Mouse (Mus musculus) CH12.LX (cell line): ENCODE measurements around the gene Efhb.
A peak's percentile ranks its signal among the peaks of the same experiment; 100 is the strongest.

Experiments used
- CTCF ChIP-seq, 2 experiments: IDR thresholded peaks in 1 of 2; conservative IDR thresholded peaks in 1 of 2; 2 replicates each; pipeline ENCODE4 v1.5.1; 2011 to 2012; ENCODE audit warnings: low read depth in 2 of 2, low read length in 2 of 2, improper control_type of control experiment in 1 of 2, inconsistent platforms in 1 of 2, mild to moderate bottlenecking in 1 of 2, moderate library complexity in 1 of 2
- HCFC1 ChIP-seq: IDR thresholded peaks from 2 replicates; pipeline ENCODE4 v1.6.1; 2012; ENCODE audit warnings: low read depth, mild to moderate bottlenecking, inconsistent platforms, low read length, improper control_type of control experiment
- JUN ChIP-seq: IDR thresholded peaks from 2 replicates; pipeline ENCODE4 v1.6.1; 2011; ENCODE audit warnings: low read depth, mild to moderate bottlenecking, low read length, improper control_type of control experiment, moderate library complexity; ENCODE audit not compliant: insufficient read depth
- MAX ChIP-seq: IDR thresholded peaks from 2 replicates; pipeline ENCODE4 v1.6.1; 2011; ENCODE audit warnings: low read length, improper control_type of control experiment
- MYC ChIP-seq: IDR thresholded peaks from 2 replicates; pipeline ENCODE4 v1.6.1; 2011; ENCODE audit warnings: low read depth, mild to moderate bottlenecking, improper control_type of control experiment, low read length
- NELFE ChIP-seq: IDR thresholded peaks from 2 replicates; pipeline ENCODE4 v1.6.1; 2011; ENCODE audit warnings: low read depth, low read length, improper control_type of control experiment
- PAX5 ChIP-seq: IDR thresholded peaks from 2 replicates; pipeline ENCODE4 v1.6.1; 2012; ENCODE audit warnings: low read length, inconsistent platforms, mixed read lengths
- POLR2A ChIP-seq: IDR thresholded peaks from 2 replicates; pipeline ENCODE4 v1.6.1; 2011; ENCODE audit warnings: low read depth, mild to moderate bottlenecking, improper control_type of control experiment, low read length
- POLR2AphosphoS2 ChIP-seq: IDR thresholded peaks from 2 replicates; pipeline ENCODE4 v1.6.1; 2011; ENCODE audit warnings: low read depth, low read length, improper control_type of control experiment
- SIN3A ChIP-seq: IDR thresholded peaks from 2 replicates; pipeline ENCODE4 v1.6.1; 2012; ENCODE audit warnings: low read length, improper control_type of control experiment, inconsistent platforms
- SMC3 ChIP-seq: IDR thresholded peaks from 2 replicates; pipeline ENCODE4 v1.6.1; 2011; ENCODE audit warnings: low read depth, low read length, improper control_type of control experiment
- ZC3H11A ChIP-seq: IDR thresholded peaks from 2 replicates; pipeline ENCODE4 v1.6.1; 2012; ENCODE audit warnings: low read depth, mild to moderate bottlenecking, inconsistent platforms, low read length, improper control_type of control experiment
- ZMIZ1 ChIP-seq: IDR thresholded peaks from 2 replicates; pipeline ENCODE4 v1.6.1; 2012; ENCODE audit warnings: low read depth, mild to moderate bottlenecking, inconsistent platforms, low read length, improper control_type of control experiment

DNA sequence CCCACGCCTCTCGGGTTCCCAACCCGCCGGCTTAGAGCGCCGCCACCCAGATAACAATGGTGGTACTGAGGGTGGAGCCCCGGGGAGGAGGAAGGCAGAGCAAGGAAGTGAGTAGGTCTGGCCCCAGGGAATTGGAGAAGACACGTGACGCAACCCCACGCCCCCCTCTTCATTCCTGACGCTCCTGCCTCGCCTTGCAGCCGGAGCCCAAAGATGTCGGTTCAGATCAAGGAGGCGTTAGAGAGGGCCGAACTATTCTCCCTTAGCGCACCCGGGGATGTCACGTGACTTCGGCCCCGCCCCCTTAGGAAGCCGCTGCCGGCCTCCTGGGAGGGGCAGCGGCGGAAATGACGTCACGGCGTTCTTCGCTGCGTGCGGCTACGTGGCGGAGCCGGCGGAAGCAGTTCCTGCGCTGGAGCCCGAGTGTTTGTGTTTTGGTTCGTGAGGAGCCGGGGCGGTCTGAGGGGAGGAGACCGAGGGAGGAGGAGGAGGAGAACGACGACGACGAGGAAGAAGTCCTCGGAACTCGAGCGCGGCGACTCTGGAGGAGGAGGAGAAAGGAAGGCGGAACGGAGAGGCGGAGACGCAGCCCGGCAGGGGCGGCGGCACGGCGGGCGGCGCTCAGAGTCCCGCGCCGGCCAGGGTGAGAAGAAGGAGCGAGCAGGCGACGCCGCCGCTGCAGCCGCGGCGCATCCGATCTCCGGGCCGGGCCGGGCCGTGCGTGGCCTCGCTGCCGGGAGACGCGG, 15.9 kb upstream of the Efhb start, which contains the start of gene Rab5a:
- peak; percentile 78 for TF ChIP-seq POLR2A
- TF ChIP-seq MAX: peak; percentile 83
- no peak for TF ChIP-seq ZMIZ1
- TF ChIP-seq CTCF (conservative IDR thresholded peaks at IDR 0.05 in 1 of 2, IDR thresholded peaks at IDR 0.05 in 1 of 2; ENCODE audit: low read depth in 2 of 2, low read length in 2 of 2): peak in 1 of 2 experiments; percentile 47; a peak in 2 of 4 replicates
- TF ChIP-seq SIN3A: peak; percentile 69; the same call in 1 of the 2 replicates
- no peak for TF ChIP-seq JUN
- no peak for TF ChIP-seq ZC3H11A
- TF ChIP-seq NELFE: peak; percentile 45
- TF ChIP-seq MYC: peak; percentile 52; the same call in 1 of the 2 replicates
- no peak for TF ChIP-seq POLR2AphosphoS2
- TF ChIP-seq HCFC1: peak; percentile 83
- TF ChIP-seq SMC3: no peak
- TF ChIP-seq PAX5: no peak
